Comparison of ENCODE assay signal across 9 mouse cellular contexts in the genomic region with DNA sequence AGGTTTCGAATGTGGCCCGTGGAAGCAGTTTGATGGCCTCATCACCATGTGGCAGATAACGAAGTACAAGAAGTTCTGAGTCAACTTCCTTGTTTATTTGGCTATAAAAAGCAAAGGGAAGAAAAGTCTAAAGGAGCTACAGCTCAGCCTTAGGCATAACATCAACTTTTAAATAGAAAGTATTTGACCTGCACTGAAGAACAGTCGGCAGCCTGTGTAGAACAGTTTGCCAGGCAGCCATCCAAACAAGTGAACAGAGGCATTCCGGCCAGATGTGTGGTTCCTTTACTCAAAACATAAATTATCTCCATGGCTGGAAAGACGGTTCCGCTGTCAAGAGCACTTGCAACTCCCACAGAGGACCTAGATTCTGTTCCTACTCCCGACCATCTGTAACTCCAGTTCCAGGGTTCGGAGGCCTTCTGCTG.
DNase-seq lines count a peak whose midpoint lies in the region; ATAC-seq lines count a peak whose summit lies in the region.
"Had no signal": no experiment of that assay in that cellular context is flagged by ENCODE, and none has a peak within 500 bp of the region (broad histone marks: within the 10 kb centered on the region; RNA-seq: fewer than 3 reads in every experiment).

No protein-coding gene starts in this region.

- no peaks in the 10 kb centered on the region for H3K36me3 ChIP-seq in liver, embryonic 12.5 days
- no peaks in the 10 kb centered on the region for H3K36me3 ChIP-seq in liver, embryonic 11.5 days (ENCODE audit: control insufficient read depth, insufficient read depth, low read length)

- H3K27me3 ChIP-seq in liver, embryonic 12.5 days (replicated peaks) = no peaks in the 10 kb centered on the region
- H3K27me3 ChIP-seq in liver, embryonic 11.5 days (replicated peaks; ENCODE audit: control insufficient read depth, insufficient read depth, low read length) = no peaks in the 10 kb centered on the region

- 50% methylated on average over 9 of the region's 9 CpGs for WGBS in liver, embryonic 12.5 days (ENCODE audit: insufficient replicate concordance)
- 57% methylated on average over 9 of the region's 9 CpGs for WGBS in liver, embryonic 11.5 days

- no peak overlapping the region for H3K4me2 ChIP-seq in liver, embryonic 12.5 days
- H3K4me2 ChIP-seq in liver, embryonic 11.5 days = no peak overlapping the region

- H3K4me3 ChIP-seq in liver, embryonic 12.5 days = no peak overlapping the region
- no peak overlapping the region for H3K4me3 ChIP-seq in liver, embryonic 11.5 days (ENCODE audit: low read depth, low read length)

- peak; percentile 22 to 51 for DNase-seq in adrenal gland, postnatal 36 days
- DNase-seq in adrenal gland, adult 8-10 months = no peak
- DNase-seq in liver, embryonic 11.5 days (ENCODE audit: low spot score) = no peak
- peak; percentile 77 for DNase-seq in kidney, postnatal 14 days
- peak; percentile 34 for DNase-seq in ovary, postnatal 14 days (ENCODE audit: low spot score)
- no peak for DNase-seq in cerebellum, postnatal 10 days
- no peak for DNase-seq in B cell, adult 2 months

- peak overlapping the region; percentile 22; the same call in 1 of the 2 replicates for H3K27ac ChIP-seq in liver, embryonic 12.5 days
- no peak overlapping the region for H3K27ac ChIP-seq in liver, embryonic 11.5 days (ENCODE audit: low read depth, low read length)

- peaks cover 52% of the 10 kb centered on the region for H3K4me1 ChIP-seq in liver, embryonic 12.5 days
- peaks cover 33% of the 10 kb centered on the region for H3K4me1 ChIP-seq in liver, embryonic 11.5 days (replicated peaks; ENCODE audit: control insufficient read depth, insufficient read depth, low read length)

- no peak overlapping the region for H3K9ac ChIP-seq in liver, embryonic 12.5 days
- no peak overlapping the region for H3K9ac ChIP-seq in liver, embryonic 11.5 days (ENCODE audit: low read depth, low read length)

- H3K9me3 ChIP-seq in liver, embryonic 12.5 days (replicated peaks) = no peaks in the 10 kb centered on the region
- H3K9me3 ChIP-seq in liver, embryonic 11.5 days (ENCODE audit: control insufficient read depth, low read length) = no peaks in the 10 kb centered on the region

- ATAC-seq in liver, embryonic 12.5 days = no peak
- no peak for ATAC-seq in liver, embryonic 11.5 days (replicated peaks; ENCODE audit: low FRiP score)
- ATAC-seq: activated CD4-positive, CD25-positive, alpha-beta regulatory T cell, adult 4 months had no signal

Comparison
In these comparisons a context has a peak if more than half of its experiments do, and no peak if none do; other contexts are left out.
1. DNase-seq: peak in adrenal gland, postnatal 36 days (2 of 2), kidney, postnatal 14 days (single experiment) and ovary, postnatal 14 days (single experiment); none in adrenal gland, adult 8-10 months (single experiment), liver, embryonic 11.5 days (single experiment), cerebellum, postnatal 10 days (0 of 2) and B cell, adult 2 months (0 of 2).